20 mouse cellular contexts compared by ENCODE assay signal in the genomic region with DNA sequence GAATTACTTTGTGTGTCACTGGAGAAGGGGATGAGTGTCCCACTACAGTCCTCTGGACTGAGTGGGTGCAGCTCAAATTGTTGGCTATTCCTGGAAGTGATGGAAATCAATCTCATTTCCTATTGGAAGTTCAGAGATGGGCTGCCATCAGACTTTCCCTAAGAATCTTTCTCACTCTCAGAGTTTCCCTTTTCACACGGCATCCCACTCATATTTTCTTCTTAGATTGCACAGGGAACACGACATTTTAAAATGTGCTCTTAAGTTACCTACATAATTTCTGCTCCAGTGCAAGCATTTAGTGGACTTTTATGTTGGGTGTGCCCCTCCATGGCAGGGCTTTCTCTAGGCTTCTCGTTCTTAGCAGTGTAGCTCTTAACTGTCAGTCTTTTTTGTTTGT. TPM values are rescaled to one million over a fixed set of nuclear protein-coding genes. Genes with fewer than 3 reads are reported as not detected.
"Had no signal": no experiment of that assay in that cellular context is flagged by ENCODE, and none has a peak within 500 bp of the region (broad histone marks: within the 10 kb centered on the region; RNA-seq: fewer than 3 reads in every experiment).

No protein-coding gene starts in this region.

- DNase-seq: retina, postnatal 1 day; right cerebral cortex, adult 18-20 months; right cerebral cortex, postnatal 14 days; right cerebral cortex, postnatal 25 days; right cerebral cortex, postnatal 4 days; spleen, adult 18-20 months; thymus, adult 18-20 months; thymus, adult 2 months; thymus, postnatal 14 days; thymus, postnatal 25 days; thymus, postnatal 36 days; thymus, postnatal 4 days had no signal

- H3K27ac ChIP-seq: neural tube, embryonic 12.5 days; neural tube, embryonic 13.5 days; neural tube, embryonic 15.5 days; stomach, embryonic 15.5 days; stomach, postnatal 0 days had no signal

- H3K4me2 ChIP-seq: neural tube, embryonic 12.5 days; neural tube, embryonic 13.5 days; neural tube, embryonic 15.5 days; stomach, embryonic 15.5 days had no signal

- H3K4me3 ChIP-seq: neural tube, embryonic 12.5 days; neural tube, embryonic 13.5 days; neural tube, embryonic 15.5 days; stomach, embryonic 15.5 days had no signal

- H3K36me3 ChIP-seq: neural tube, embryonic 12.5 days; neural tube, embryonic 13.5 days; neural tube, embryonic 15.5 days; stomach, embryonic 15.5 days had no signal

- H3K9ac ChIP-seq: neural tube, embryonic 12.5 days; neural tube, embryonic 13.5 days; neural tube, embryonic 15.5 days; stomach, embryonic 15.5 days had no signal

- H3K4me1 ChIP-seq: neural tube, embryonic 12.5 days; neural tube, embryonic 13.5 days; neural tube, embryonic 15.5 days; stomach, embryonic 15.5 days had no signal

- H3K9me3 ChIP-seq: neural tube, embryonic 12.5 days; neural tube, embryonic 13.5 days; neural tube, embryonic 15.5 days; stomach, embryonic 15.5 days had no signal

- H3K27me3 ChIP-seq: neural tube, embryonic 12.5 days; neural tube, embryonic 13.5 days; neural tube, embryonic 15.5 days; stomach, embryonic 15.5 days had no signal

RNA-seq across cellular contexts. Expression of a gene that starts 51.2 kb away (rescaled TPM):
- polyA plus RNA-seq: neural tube, embryonic 11.5 days; neural tube, embryonic 12.5 days; neural tube, embryonic 13.5 days; neural tube, embryonic 14.5 days; neural tube, embryonic 15.5 days; spleen, adult 2 months; thymus, adult 2 months had no signal
